Mouse (Mus musculus) embryo, embryonic 10 days (tissue): Measurements from ENCODE around the gene Hnrnpf.
A peak's percentile ranks its signal among the peaks of the same experiment; 100 is the strongest.

Source experiments
- DNase-seq: peaks from one replicate; pipeline ENCODE4 v3.0.0-alpha.2; 2015; ENCODE audit warnings: low spot score

Hnrnpf gene

DNA sequence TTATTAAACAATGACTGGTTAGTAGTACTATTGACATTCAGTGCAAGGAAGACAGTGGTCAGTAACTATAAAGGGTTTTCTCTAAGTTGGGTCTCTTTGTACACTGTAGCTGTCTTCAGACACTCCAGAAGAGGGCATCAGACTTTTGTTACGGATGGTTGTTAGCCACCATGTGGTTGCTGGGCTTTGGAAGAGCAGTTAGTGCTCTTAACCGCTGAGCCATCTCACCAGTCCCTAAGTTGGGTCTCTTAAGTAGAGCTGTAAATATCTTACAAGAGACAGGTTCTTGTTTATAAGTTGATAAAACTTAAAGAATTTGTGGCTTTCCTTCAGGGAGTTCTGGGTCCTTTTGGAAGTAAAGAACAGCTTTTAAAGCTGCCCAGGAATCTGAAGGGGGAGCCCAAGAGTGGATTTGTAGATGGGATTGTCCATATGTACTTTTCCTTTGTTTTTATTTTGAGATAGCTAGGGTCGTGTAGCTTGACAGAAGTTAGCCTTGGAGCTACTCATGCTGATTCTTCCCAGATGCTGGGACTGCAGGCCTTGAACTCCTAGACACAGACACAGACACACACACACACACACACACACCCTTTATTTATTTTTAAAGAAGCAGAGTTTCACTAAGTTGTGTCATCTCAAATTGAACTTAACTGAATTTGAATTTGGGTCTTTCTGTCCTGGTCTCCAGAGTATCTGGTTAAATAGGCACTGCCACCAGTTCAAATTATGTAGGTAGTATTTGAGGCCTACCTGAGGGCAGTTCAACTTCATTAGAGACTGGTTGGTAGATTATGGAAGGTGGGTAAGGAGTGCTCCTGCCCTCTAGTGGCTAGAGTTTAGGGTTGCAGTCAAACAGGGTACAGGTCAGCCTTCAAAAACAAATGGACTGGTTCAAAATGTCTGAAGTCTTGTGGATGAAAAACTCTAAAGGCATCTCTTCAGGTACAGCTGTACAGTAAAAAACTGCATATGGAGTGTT, 20.8 kb downstream of the Hnrnpf start:
- peak; percentile 76 for DNase-seq

GRCm38 (mm10) chr6:117922041-117922440, 21.9 kb downstream of the Hnrnpf start:
- no peak for DNase-seq

GRCm38 (mm10) chr6:117926871-117927491, 26.9 kb downstream of the Hnrnpf start:
- no peak for DNase-seq

- DNase-seq, result no peak
These were observed 27.8 kb downstream of the Hnrnpf start for GRCm38 (mm10) chr6:117927955-117928354.

DNA sequence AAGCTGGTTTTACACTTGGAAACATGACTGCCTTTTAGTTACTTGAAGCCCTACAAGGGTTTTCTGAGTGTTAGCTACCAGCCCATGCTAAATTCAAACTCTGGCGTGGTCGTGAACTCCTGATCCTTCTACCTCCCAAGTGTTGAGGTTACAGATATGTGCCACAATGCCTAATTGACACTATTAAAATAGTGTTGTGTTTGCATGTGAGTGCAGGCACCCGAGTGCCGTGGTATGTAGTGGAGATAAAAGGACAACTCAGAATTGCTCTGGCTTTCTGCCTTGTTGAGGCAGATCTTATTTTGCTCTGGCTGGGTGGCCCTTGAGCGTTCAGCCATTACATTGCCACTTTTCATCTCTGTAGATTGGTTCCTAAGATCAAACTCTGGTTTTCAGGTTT, 28.6 kb downstream of the Hnrnpf start:
- DNase-seq, result no peak

DNA sequence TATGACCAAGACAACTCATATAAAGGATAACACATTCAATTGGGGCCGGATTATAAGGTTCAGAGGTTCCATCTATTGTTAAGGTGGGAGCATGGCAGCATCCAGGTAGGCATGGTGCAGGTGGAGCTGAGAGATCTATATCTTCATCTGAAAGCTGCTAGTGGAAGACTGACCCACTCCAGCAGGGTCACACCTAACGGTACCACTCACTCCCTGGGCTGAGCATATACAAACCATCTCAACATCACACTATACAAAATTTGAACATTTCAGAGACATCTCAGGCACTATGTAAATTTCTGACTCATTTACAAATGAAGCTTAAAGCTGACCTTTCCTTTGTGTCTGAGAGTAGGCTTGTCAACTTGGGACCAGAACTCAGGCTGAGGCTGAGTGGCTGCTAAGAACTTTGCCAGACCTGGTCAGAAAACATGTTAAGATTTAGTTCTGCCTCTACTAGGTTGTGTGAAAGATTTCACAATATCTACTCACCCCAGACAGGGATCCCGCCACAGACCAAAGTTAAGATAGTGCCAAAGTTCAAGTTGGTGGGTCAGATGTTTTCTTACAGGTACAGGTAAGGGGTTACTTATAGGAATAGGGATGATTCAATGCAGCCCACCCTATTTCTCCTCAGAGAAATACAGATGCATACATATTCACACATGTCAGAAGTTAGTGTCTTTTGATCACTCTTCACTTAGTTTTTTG, 30.0 kb downstream of the Hnrnpf start:
- no peak for DNase-seq

GRCm38 (mm10) chr6:117932325-117933051, 32.4 kb downstream of the Hnrnpf start:
- peak; percentile 42 for DNase-seq

DNA sequence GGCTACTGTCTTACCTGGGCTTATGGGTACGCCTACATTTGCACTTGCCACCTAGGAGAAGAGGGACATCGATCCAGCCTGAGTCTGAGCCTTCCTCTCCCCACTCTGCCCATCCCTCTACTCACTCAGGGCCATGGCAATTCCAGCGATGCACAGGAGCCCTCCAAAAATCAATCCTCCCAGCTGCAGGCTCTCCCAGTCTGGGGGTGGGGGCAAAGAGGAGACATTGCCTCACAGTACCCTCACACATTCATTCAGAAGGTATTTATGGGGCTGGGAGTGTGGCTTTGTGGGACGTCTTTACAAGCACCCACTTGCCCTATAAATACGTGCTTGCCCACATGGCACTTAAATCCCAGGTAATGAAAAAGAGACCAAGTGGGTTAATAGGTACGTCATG, 34.2 kb downstream of the Hnrnpf start:
- no peak for DNase-seq

GRCm38 (mm10) chr6:117935681-117936612, 35.8 kb downstream of the Hnrnpf start:
- DNase-seq, result no peak

- DNase-seq, result no peak
These were observed 37.3 kb downstream of the Hnrnpf start, which contains the start of gene Fxyd4 for GRCm38 (mm10) chr6:117937222-117937932. Gene Fxyd4, minus strand, starts transcription at chr6:117937692.

DNA sequence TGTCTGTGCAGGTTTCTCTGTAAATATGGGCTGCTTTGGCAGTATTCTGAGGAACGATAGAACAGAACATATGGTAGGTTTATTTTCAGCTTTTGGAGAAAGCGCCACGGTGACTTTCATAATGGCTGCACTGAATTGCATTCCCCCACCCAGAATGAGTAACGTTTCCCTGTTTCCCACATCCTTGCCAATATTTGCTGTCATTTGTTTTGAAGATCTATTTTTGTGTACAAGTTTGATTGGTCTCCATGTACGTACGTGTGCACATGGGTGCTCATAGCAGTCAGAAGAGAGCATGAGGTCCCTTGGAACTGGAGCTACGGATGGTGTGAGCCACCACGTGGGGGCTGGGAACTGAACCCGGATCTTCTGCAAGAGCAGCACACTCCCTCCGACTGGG, 38.8 kb downstream of the Hnrnpf start:
- DNase-seq, result no peak

- no peak for DNase-seq
These were observed 42.6 kb downstream of the Hnrnpf start for GRCm38 (mm10) chr6:117942769-117943168.

GRCm38 (mm10) chr6:117943899-117944298, 43.8 kb downstream of the Hnrnpf start:
- DNase-seq, result no peak

DNA sequence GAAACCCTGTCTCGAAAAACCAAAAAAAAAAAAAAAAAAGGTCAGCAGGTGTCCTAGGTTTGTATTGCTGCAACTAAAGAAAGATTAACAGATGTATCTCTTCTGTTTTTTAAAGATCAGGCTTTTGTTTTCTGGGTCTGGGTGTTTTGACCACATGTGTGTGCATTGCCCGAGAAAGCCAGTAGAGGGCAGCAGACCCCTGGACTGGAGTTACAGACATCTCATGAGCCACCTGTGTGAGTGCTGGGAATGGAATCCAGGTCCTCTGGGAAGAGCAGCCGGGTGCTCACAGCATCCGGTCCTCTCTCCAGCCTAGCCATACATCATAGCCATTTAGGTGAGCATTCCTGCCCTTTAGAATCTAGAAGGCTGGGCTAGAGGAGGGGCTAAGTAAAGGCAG, 52.2 kb downstream of the Hnrnpf start:
- no peak for DNase-seq

DNA sequence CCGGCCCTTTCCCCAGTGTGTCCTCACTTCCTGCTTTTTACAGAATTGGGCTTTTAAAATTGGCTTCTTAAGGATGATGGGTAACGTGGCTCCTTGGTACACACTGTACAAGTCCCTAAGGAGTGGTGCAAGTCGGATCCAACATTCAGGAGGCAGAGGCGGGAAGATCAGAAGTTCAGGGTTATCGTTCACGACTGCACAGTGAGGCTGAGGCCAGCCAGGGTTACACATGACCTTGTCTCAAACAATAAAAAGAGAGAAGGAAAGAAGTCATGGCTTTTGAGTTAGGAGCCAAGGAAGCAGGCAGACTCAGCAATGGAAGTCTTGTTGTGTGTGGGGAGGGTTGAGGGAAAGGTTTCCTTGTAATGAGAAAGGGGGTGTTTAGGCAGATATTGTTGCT, 56.0 kb downstream of the Hnrnpf start:
- DNase-seq, result no peak

DNA sequence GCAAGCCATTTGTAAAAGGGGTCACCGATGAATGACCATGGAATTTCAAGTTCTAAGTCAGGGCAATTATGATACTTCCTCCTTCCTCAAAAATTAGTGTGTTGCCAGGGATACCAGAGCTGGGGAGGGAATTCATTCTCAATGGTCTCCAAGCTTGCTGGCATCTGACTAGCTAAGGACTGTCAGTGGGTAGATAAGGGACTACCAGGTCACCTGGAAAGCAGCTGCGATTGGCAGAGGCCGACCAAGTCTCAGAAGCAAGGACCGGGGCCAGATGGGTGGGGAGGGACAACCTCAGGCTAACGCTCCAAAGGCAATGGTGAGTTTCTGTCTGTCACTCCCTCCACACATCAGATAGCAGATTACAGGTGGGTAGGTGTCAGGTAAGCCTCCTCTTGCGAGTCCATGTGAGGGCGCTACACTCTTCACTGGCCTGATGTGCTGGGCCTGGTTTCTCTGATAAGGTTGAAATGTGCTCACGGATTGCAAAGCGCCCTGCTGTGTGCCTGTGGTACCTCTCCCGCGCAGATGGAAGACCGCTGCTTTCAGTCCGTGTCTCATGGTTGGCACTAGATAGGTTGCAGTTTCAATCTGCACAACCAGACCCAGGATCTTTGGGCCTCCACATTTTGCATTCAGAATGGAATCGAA, 56.9 kb downstream of the Hnrnpf start:
- DNase-seq, result peak; percentile 8

DNA sequence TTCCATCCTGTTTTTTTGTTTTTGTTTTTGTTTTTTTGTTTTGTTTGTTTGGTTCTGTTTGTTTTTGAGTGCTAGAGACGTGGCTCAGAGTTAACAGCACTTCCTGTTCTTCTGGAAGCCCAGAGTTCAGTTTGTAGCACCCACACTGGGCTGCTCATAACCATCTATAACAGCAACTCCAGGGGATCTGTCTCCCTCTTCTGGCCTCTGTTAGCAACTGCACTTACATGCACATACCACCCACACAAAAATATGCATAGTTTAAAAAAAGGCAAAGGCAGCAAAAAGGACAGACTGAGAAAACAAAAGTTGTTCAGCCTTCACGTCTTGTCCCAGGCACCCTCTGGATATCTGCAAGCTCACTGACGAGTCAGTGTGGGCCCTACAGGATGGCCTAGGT, 63.1 kb downstream of the Hnrnpf start:
- DNase-seq, result no peak

- peak; percentile 19 for DNase-seq
These were observed 66.6 kb downstream of the Hnrnpf start for GRCm38 (mm10) chr6:117966729-117967128.
